Mouse (Mus musculus): ENCODE results near the gene Rere. TPM values are rescaled to one million over a fixed set of nuclear protein-coding genes. Genes with fewer than 3 reads are reported as not detected.
"Not testable (repeated sequence)": the region's sequence is repeated elsewhere in the genome, so short reads cannot be mapped to it uniquely, and the experiment has no call there.

Rere gene
- total RNA-seq, 1 experiment = 21.7 TPM

- Histone ChIP-seq H3K9ac (ENCODE audit: insufficient read depth, low read depth, low read length, poor library complexity, severe bottlenecking) (no peak overlapping the region), H3K4me3 (ENCODE audit: insufficient read depth in 1 of 2, low read depth in 1 of 2, low read length in 2 of 2, poor library complexity in 1 of 2, severe bottlenecking in 1 of 2) (no peak overlapping the region), H3K4me1 (ENCODE audit: control insufficient read depth in 2 of 2, insufficient read depth in 2 of 2, low read length in 2 of 2, poor library complexity in 1 of 2) (peaks cover 0 to 6% of the 10 kb centered on the region in 2 experiments; a peak in 1 of 4 replicates), H3K9me3 (ENCODE audit: control insufficient read depth, insufficient read depth, low read depth, low read length) (no peaks in the 10 kb centered on the region), H3K36me3 (ENCODE audit: control insufficient read depth, insufficient read depth, low read length, poor library complexity, severe bottlenecking) (no peaks in the 10 kb centered on the region; the same call in 1 of the 2 replicates), H3K27ac (ENCODE audit: insufficient read depth, low read depth, low read length, poor library complexity, severe bottlenecking) (no peak overlapping the region)
- DNase-seq (ENCODE audit: low read depth, low spot score) = no peak
- TF ChIP-seq HCFC1 (IDR thresholded peaks at IDR 0.05; ENCODE audit: borderline replicate concordance, insufficient read depth, low read length) = no peak
- no peak for TF ChIP-seq CHD2 (IDR thresholded peaks at IDR 0.05; ENCODE audit: low read depth, low read length)
- no peak for TF ChIP-seq ZC3H11A (IDR thresholded peaks at IDR 0.05; ENCODE audit: borderline replicate concordance, low read depth, low read length)
- no peak for TF ChIP-seq ZNF384 (IDR thresholded peaks at IDR 0.05; ENCODE audit: low read depth, low read length)
- in situ Hi-C loops (cut with MboI; ENCODE audit: low sequenced_read_pairs in 2 of 2, unreplicated experiment in 2 of 2) = no loop called here
Measured at GRCm38 (mm10) chr4:150556382-150557221, 275.2 kb downstream of the Rere start.

- H3K4me3 ChIP-seq (ENCODE audit: insufficient read depth in 1 of 2, low read depth in 1 of 2, low read length in 2 of 2, poor library complexity in 1 of 2, severe bottlenecking in 1 of 2); H3K9ac ChIP-seq (ENCODE audit: insufficient read depth, low read depth, low read length, poor library complexity, severe bottlenecking); in situ Hi-C loops (cut with MboI; ENCODE audit: low sequenced_read_pairs in 2 of 2, unreplicated experiment in 2 of 2); DNase-seq (ENCODE audit: low read depth, low spot score); H3K9me3 ChIP-seq (ENCODE audit: control insufficient read depth, insufficient read depth, low read depth, low read length); H3K36me3 ChIP-seq (ENCODE audit: control insufficient read depth, insufficient read depth, low read length, poor library complexity, severe bottlenecking); H3K4me1 ChIP-seq (ENCODE audit: control insufficient read depth in 2 of 2, insufficient read depth in 2 of 2, low read length in 2 of 2, poor library complexity in 1 of 2); H3K27ac ChIP-seq (ENCODE audit: insufficient read depth, low read depth, low read length, poor library complexity, severe bottlenecking): not testable (repeated sequence)
Measured at GRCm38 (mm10) chr4:150557289-150557688, 275.8 kb downstream of the Rere start.

- H3K27ac ChIP-seq (ENCODE audit: insufficient read depth, low read depth, low read length, poor library complexity, severe bottlenecking) = no peak overlapping the region
Measured at GRCm38 (mm10) chr4:150557976-150558375, 276.5 kb downstream of the Rere start.

GRCm38 (mm10) chr4:150559514-150559913, 278.1 kb downstream of the Rere start:
- TF ChIP-seq ZC3H11A (IDR thresholded peaks at IDR 0.05; ENCODE audit: borderline replicate concordance, low read depth, low read length) = no peak
- no peak for TF ChIP-seq MAFK (IDR thresholded peaks at IDR 0.05; ENCODE audit: insufficient read depth, low read depth, low read length)
- H3K36me3 ChIP-seq (ENCODE audit: control insufficient read depth, insufficient read depth, low read length, poor library complexity, severe bottlenecking) = no peaks in the 10 kb centered on the region; the same call in 1 of the 2 replicates
- in situ Hi-C loops (cut with MboI; ENCODE audit: low sequenced_read_pairs in 2 of 2, unreplicated experiment in 2 of 2) = no loop called here
- no peaks in the 10 kb centered on the region for H3K9me3 ChIP-seq (ENCODE audit: control insufficient read depth, insufficient read depth, low read depth, low read length)
- H3K9ac ChIP-seq (ENCODE audit: insufficient read depth, low read depth, low read length, poor library complexity, severe bottlenecking) = no peak overlapping the region
- peaks cover 0 to 8% of the 10 kb centered on the region in 2 experiments; a peak in 1 of 4 replicates for H3K4me1 ChIP-seq (ENCODE audit: control insufficient read depth in 2 of 2, insufficient read depth in 2 of 2, low read length in 2 of 2, poor library complexity in 1 of 2)
- H3K27ac ChIP-seq (ENCODE audit: insufficient read depth, low read depth, low read length, poor library complexity, severe bottlenecking) = no peak overlapping the region
- no peak for DNase-seq (ENCODE audit: low read depth, low spot score)
- no peak overlapping the region for H3K4me3 ChIP-seq (ENCODE audit: insufficient read depth in 1 of 2, low read depth in 1 of 2, low read length in 2 of 2, poor library complexity in 1 of 2, severe bottlenecking in 1 of 2)

More at GRCm38 (mm10) chr4:150557976-150558375, 276.5 kb downstream of the Rere start:
- Histone ChIP-seq H3K36me3 (ENCODE audit: control insufficient read depth, insufficient read depth, low read length, poor library complexity, severe bottlenecking) (no peaks in the 10 kb centered on the region), H3K9me3 (ENCODE audit: control insufficient read depth, insufficient read depth, low read depth, low read length) (no peaks in the 10 kb centered on the region), H3K4me3 (ENCODE audit: insufficient read depth in 1 of 2, low read depth in 1 of 2, low read length in 2 of 2, poor library complexity in 1 of 2, severe bottlenecking in 1 of 2) (no peak overlapping the region), H3K9ac (ENCODE audit: insufficient read depth, low read depth, low read length, poor library complexity, severe bottlenecking) (no peak overlapping the region), H3K4me1 (ENCODE audit: control insufficient read depth in 2 of 2, insufficient read depth in 2 of 2, low read length in 2 of 2, poor library complexity in 1 of 2) (peaks cover 0 to 8% of the 10 kb centered on the region in 2 experiments; a peak in 1 of 4 replicates)
- TF ChIP-seq MAFK (IDR thresholded peaks at IDR 0.05; ENCODE audit: insufficient read depth, low read depth, low read length) = no peak
- TF ChIP-seq CHD2 (IDR thresholded peaks at IDR 0.05; ENCODE audit: low read depth, low read length) = no peak
- no peak for TF ChIP-seq ZNF384 (IDR thresholded peaks at IDR 0.05; ENCODE audit: low read depth, low read length)
- TF ChIP-seq HCFC1 (IDR thresholded peaks at IDR 0.05; ENCODE audit: borderline replicate concordance, insufficient read depth, low read length) = no peak
- in situ Hi-C loops (cut with MboI; ENCODE audit: low sequenced_read_pairs in 2 of 2, unreplicated experiment in 2 of 2) = no loop called here
- DNase-seq (ENCODE audit: low read depth, low spot score) = no peak

GRCm38 (mm10) chr4:150563281-150563680, 281.8 kb downstream of the Rere start:
- TF ChIP-seq MAFK (IDR thresholded peaks at IDR 0.05; ENCODE audit: insufficient read depth, low read depth, low read length) (no peak), ZNF384 (IDR thresholded peaks at IDR 0.05; ENCODE audit: low read depth, low read length) (no peak), ZC3H11A (IDR thresholded peaks at IDR 0.05; ENCODE audit: borderline replicate concordance, low read depth, low read length) (no peak), CHD2 (IDR thresholded peaks at IDR 0.05; ENCODE audit: low read depth, low read length) (no peak)
- Histone ChIP-seq H3K9ac (ENCODE audit: insufficient read depth, low read depth, low read length, poor library complexity, severe bottlenecking) (no peak overlapping the region), H3K9me3 (ENCODE audit: control insufficient read depth, insufficient read depth, low read depth, low read length) (no peaks in the 10 kb centered on the region), H3K27ac (ENCODE audit: insufficient read depth, low read depth, low read length, poor library complexity, severe bottlenecking) (no peak overlapping the region), H3K36me3 (ENCODE audit: control insufficient read depth, insufficient read depth, low read length, poor library complexity, severe bottlenecking) (no peaks in the 10 kb centered on the region; the same call in 1 of the 2 replicates), H3K4me3 (ENCODE audit: insufficient read depth in 1 of 2, low read depth in 1 of 2, low read length in 2 of 2, poor library complexity in 1 of 2, severe bottlenecking in 1 of 2) (no peak overlapping the region), H3K4me1 (ENCODE audit: control insufficient read depth in 2 of 2, insufficient read depth in 2 of 2, low read length in 2 of 2, poor library complexity in 1 of 2) (peaks cover 0 to 7% of the 10 kb centered on the region in 2 experiments; a peak in 1 of 4 replicates)
- in situ Hi-C loops (cut with MboI; ENCODE audit: low sequenced_read_pairs in 2 of 2, unreplicated experiment in 2 of 2) = no loop called here
- no peak for DNase-seq (ENCODE audit: low read depth, low spot score)
